15 mouse cellular contexts compared by ENCODE assay signal in the genomic region with DNA sequence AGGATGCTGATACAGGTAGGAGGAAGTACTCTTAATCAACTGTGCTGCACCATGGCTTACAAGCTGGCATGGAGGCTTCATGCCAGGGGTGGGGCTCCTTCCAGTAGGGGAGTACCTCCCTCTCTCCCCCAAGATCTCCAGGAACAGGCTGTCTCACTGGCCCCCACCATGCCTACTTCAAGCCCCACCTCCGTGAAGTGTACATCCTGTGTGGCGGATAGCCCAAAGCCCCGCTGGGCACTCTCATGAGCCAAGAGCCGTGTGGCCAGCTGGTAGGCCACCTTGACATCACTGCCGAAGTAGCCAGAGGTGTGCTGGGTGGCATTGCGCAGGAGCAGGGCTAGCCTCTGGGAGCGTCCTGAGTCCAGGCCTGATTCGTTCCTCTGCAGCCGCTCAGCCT. TPM values are rescaled to one million over a fixed set of nuclear protein-coding genes. Genes with fewer than 3 reads are reported as not detected.
"Had no signal": no experiment of that assay in that cellular context is flagged by ENCODE, and none has a peak within 500 bp of the region (broad histone marks: within the 10 kb centered on the region; RNA-seq: fewer than 3 reads in every experiment).

No protein-coding gene starts in this region.

- DNase-seq: retina, postnatal 1 day; right cerebral cortex, adult 18-20 months; right cerebral cortex, postnatal 14 days; right cerebral cortex, postnatal 25 days; right cerebral cortex, postnatal 4 days; spleen, adult 18-20 months; thymus, adult 18-20 months; thymus, adult 2 months; thymus, postnatal 14 days; thymus, postnatal 25 days; thymus, postnatal 4 days had no signal

- H3K9me3 ChIP-seq: neural tube, embryonic 13.5 days; neural tube, embryonic 15.5 days; stomach, embryonic 15.5 days had no signal

- H3K27me3 ChIP-seq: neural tube, embryonic 13.5 days; neural tube, embryonic 15.5 days; stomach, embryonic 15.5 days had no signal

- H3K4me3 ChIP-seq: neural tube, embryonic 13.5 days; neural tube, embryonic 15.5 days; stomach, embryonic 15.5 days had no signal

RNA-seq across cellular contexts. Expression of a gene that starts 33.6 kb away (rescaled TPM):
- total RNA-seq: neutrophil, adult 5-6 weeks had no signal
